Mouse (Mus musculus) c-Kit-negative CD71-positive TER-119-positive erythroid progenitor cells, embryonic 14.5 days (primary cell): ENCODE results near the gene Kif20b.

Source experiments
- DNase-seq: peaks from one replicate; pipeline ENCODE4 v3.0.0-alpha.2; 2013; ENCODE audit warnings: low read depth, low spot score

Gene Kif20b

DNA sequence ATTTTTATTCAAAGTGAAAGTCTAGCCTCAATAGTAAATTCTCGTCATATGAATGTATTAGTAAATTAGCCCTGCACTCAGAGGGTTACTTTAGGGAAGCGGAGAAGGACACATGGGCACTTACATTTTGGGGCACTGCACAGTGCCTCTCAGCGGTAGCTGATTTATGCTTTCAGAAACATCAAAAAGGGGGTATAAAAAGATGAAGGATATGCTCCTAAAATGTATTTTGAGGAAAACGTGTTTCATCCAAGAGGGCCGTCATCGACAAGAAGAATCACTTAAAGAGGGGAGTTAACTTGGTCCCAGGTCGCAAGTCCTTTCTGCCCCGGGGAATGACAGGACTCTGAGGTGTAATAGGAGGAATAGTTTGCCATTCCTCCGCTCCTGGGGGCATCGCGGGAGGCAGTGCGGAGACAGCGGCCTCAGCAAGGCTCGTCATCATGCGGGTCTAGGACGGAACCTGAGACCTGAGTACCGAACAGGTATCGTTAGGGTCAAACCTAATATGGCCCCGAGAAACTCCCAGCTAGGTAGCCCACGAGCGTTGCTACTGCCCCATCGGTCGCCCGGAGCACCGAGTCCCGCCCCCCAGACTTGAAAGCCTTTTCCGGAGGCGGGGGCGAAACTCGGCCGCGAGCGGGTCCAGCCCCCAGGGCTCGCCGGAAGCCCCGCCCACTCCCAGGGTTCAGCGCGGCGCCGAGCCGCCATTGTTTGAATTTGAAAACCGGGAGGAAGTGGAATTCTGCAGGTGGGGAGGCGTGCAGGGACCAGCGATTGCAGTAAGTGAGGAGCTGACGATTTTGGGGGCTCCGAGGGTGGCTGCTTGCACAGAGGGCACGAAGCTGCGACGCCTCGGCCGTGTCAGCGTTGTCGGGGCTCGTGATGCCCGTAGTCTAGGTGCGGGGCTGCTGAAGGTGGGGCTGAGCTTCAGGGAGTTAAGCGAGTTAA is at the start of gene Kif20b:
Kif20b (plus strand) TSS at position 710 of the 951 bp plus-strand sequence.
- peak; percentile 81 for DNase-seq

GRCm38 (mm10) chr19:34876676-34877075 is 45.5 kb upstream of the Kif20b start:
- no peak for DNase-seq

DNA sequence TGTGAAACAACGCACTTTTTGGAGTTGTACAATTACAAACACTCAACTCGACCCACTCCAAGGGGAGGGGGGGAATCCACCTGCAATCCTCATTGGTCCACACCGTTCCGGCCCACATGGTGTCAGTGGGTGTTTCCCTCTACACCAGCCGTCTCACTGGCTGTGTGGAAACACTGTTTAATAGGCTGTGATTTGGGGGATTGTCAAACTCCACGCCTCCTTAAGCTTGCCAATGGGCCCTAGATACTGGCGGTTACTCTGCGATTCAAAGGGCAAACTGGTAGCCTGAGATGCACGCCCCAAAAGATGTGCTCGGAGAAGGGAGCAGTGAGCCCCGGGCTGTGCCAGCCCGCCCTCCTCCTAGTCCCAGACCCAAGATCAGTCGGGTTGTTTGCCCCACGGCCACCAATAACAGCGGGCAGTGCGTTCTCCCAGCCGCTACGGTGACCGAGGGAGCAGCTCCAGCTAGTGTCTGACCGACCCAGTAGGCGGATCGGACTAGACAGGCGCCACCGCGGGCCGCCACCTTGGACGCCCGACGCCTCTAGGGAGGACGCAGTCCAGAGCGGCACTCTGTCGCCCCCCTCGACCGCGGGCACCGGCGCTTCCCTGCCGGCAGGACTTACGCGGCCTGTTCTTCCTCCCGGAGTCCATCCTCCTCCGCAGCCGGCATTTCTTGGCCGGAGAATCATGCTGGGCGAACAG is 44.1 kb upstream of the Kif20b start:
- no peak for DNase-seq

- no peak for DNase-seq
Observed at GRCm38 (mm10) chr19:34878603-34879541, 43.3 kb upstream of the Kif20b start, which contains the start of gene Pank1. TSS of gene Pank1 (minus strand) at chr19:34879455.

DNA sequence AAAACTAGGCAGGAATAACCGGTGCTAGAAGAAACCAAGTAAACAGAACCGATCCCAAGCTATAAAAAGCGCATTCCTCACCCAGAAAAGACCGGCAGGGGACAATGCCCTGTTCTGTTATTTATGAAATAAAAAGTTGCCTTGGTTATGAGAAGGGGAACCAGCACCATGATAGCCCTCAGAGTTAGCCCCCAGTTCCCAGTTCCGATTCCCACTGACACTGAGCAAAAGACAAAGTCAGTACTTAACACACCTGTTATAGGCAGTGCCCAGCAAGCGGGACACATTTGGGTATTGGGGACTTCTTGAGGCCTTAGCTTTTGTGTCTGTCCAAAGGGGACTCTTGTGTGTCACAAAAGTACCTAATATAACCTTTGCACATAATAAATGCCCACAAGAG is 42.5 kb upstream of the Kif20b start:
- no peak for DNase-seq

DNA sequence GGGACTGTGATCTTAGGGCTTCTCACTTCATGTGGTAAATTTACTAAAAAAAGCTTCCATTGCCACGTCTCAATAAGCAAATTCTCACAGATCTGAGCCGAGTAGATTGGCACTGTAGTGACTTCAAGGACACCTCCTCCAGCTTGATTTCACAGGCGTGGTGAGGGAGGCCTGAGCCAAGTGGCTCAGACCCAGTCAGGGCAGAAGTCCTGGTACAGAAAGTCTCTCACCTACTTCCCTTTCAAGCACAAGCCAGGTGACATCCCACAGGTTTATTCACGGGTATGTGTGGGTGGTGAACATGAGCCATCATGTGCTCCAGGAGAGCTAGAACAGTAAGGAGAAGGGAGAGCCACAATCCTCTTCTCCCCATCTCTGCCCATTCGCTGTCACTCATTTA is 41.0 kb upstream of the Kif20b start:
- no peak for DNase-seq

- DNase-seq: no peak
Observed at GRCm38 (mm10) chr19:34882443-34882842, 39.7 kb upstream of the Kif20b start.

DNA sequence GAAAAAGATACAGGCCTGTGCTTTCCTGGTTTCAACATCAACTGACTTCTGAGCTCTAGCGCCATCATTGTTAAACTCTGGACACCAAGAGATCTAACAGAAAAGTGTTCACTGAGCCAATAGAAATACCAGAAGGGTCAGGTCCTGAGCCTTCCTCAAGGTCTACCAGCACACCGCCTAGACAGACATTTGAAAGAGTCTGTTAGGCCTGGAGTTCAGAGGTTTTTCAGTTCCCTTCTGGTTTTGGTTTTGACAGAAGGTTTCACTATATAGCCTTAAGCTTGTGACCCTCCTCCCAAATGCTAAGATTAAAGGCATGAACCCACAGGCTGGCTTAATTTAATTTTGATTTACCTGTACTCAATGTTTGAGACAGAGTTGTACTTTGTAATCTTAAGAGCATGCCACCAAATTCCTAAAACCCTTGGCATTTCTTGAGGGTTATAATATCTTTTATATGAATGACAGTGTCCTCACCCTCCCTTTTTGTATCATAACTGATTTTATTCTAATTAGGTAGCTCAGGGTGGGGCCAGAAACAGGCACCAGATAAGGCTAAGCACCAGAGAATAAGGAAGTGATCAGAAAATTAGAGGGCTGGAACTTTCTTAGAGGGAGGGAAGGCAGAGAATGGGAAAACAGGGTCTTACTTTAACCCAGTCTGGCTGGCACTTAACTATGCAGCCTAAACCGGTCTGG is 38.5 kb upstream of the Kif20b start:
- no peak for DNase-seq

DNA sequence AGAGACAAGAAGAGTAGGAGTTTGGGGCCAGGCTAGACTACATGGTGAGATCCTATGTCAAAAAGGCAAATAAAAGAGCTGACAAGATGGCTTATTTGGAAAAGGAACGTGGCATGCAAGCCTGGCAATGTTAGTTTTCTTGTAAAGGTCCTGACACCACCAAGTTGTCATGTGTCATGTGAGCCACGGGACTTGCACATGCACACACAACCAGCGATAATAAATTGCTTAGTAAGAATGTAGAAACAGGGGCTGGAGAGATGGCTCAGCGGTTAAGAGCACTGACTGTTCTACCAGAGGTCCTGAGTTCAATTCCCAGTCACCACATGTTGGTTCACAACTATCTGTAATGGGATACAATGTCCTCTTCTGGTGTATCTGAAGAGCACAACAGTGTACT is 35.8 kb upstream of the Kif20b start:
- DNase-seq: no peak

- no peak for DNase-seq
Observed at GRCm38 (mm10) chr19:34890981-34891380, 31.2 kb upstream of the Kif20b start.

GRCm38 (mm10) chr19:34891590-34891989 is 30.6 kb upstream of the Kif20b start:
- DNase-seq: no peak

- no peak for DNase-seq
Observed at GRCm38 (mm10) chr19:34895082-34895481, 27.1 kb upstream of the Kif20b start.

GRCm38 (mm10) chr19:34897082-34897965 is 24.8 kb upstream of the Kif20b start:
- DNase-seq: no peak

DNA sequence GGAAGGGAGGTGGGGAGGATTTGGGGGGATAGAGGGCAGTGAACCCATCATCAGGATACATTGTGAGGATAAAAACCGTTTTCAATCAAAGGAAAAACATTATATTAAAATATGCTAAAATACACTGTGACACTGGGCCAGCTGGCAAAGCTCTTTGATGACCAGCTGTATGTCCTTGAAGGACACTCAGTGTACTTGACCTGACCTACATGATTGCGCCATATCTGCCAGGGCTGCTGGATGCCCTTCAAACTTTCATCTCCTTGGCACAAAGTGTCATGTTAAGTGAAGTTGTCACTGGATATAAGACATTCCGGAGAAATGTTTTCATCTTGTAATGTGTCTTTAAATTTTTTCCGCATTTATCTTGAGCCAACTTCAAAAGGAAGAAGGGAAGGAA is 23.2 kb upstream of the Kif20b start:
- no peak for DNase-seq

- DNase-seq: no peak
Observed at GRCm38 (mm10) chr19:34901266-34901665, 20.9 kb upstream of the Kif20b start.

GRCm38 (mm10) chr19:34901735-34902134 is 20.4 kb upstream of the Kif20b start:
- DNase-seq: no peak

GRCm38 (mm10) chr19:34904032-34904431 is 18.1 kb upstream of the Kif20b start:
- no peak for DNase-seq

- no peak for DNase-seq
Observed at GRCm38 (mm10) chr19:34905424-34905823, 16.7 kb upstream of the Kif20b start.

DNA sequence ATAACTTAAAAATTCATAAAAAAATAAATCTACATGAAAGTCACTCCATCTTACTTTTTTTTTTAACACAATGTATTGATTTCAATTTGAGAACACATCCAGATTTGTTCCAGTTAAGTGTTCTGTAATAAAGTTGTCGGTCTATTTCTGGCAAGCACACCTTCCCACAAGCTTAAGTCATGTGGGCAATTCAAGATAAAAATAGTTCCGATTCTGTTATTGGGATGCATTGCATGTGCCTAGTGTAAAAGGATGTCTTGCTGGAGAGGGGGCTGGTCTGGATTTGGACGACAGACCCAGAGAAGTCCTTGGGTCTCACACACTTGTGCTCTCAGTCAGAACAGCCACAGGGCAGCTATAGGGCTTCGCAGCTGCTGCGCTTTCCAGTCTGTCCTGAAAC is 15.4 kb upstream of the Kif20b start:
- DNase-seq: no peak

DNA sequence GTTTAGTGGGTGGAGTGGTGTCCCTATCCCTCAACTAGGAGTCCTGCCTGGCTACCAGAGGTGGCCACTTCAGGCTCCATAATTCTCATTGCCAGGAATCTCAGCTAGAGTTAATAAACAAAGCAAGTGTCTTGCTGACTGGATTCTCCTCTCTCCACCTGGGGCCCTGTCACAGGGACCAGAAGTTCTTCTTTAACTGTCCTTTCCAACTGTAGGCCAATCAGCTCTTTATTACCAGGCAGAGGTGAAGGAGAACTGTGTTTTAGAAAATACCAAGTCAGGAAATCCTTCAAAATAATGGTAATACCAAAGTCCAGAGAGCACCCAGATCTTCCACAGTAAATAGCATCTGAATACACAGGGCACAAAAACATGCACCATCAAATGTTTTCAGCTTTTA is 9.8 kb upstream of the Kif20b start:
- DNase-seq: no peak
